Mouse (Mus musculus): ENCODE results near the gene Agmat. TPM values are rescaled to one million over a fixed set of nuclear protein-coding genes. Genes with fewer than 3 reads are reported as not detected.
"Not testable (repeated sequence)": the region's sequence is repeated elsewhere in the genome, so short reads cannot be mapped to it uniquely, and the experiment has no call there.

Agmat gene
- polyA plus RNA-seq, 1 experiment from 2014 or later = not detected

GRCm38 (mm10) chr4:141765008-141765407 lies 18.5 kb downstream of the Agmat start:
- WGBS = 95% methylated on average over 3 of the region's 3 CpGs
- Histone ChIP-seq H3K9me3 (no peaks in the 10 kb centered on the region), H3K4me1 (replicated peaks) (0 out of 2 replicates have a peak, but pooled peaks cover 4% of the 10 kb centered on the region), H3K27me3 (no peaks in the 10 kb centered on the region), H3K27ac (no peak overlapping the region), H3K9ac (replicated peaks) (no peak overlapping the region), H3K4me2 (replicated peaks) (no peak overlapping the region), H3K4me3 (replicated peaks) (no peak overlapping the region), H3K36me3 (peaks cover 88% of the 10 kb centered on the region)
- ATAC-seq = no peak

GRCm38 (mm10) chr4:141766316-141766667 lies 19.8 kb downstream of the Agmat start:
- 86% methylated on average over 8 of the region's 8 CpGs for WGBS
- Histone ChIP-seq H3K36me3 (peaks cover 95% of the 10 kb centered on the region), H3K27ac (peak overlapping the region; percentile 69), H3K4me2 (replicated peaks) (no peak overlapping the region), H3K9me3 (no peaks in the 10 kb centered on the region), H3K4me3 (replicated peaks) (no peak overlapping the region), H3K4me1 (replicated peaks) (0 out of 2 replicates have a peak, but pooled peaks cover 4% of the 10 kb centered on the region), H3K9ac (replicated peaks) (no peak overlapping the region), H3K27me3 (no peaks in the 10 kb centered on the region)
- ATAC-seq = no peak

GRCm38 (mm10) chr4:141766668-141767352 lies 20.3 kb downstream of the Agmat start:
- Histone ChIP-seq H3K4me1 (replicated peaks) (0 out of 2 replicates have a peak, but pooled peaks cover 4% of the 10 kb centered on the region), H3K27me3 (no peaks in the 10 kb centered on the region), H3K27ac (peak overlapping the region; percentile 70), H3K4me2 (replicated peaks) (no peak overlapping the region), H3K4me3 (replicated peaks) (no peak overlapping the region), H3K9me3 (no peaks in the 10 kb centered on the region), H3K9ac (replicated peaks) (no peak overlapping the region), H3K36me3 (peaks cover 95% of the 10 kb centered on the region)
- WGBS = 72% methylated on average over 19 of the region's 19 CpGs
- peak; percentile 40; the same call in 1 of the 2 replicates for ATAC-seq

- Histone ChIP-seq H3K9ac (replicated peaks) (no peak overlapping the region), H3K27ac (peak overlapping the region; percentile 70), H3K9me3 (no peaks in the 10 kb centered on the region), H3K36me3 (peaks cover 95% of the 10 kb centered on the region), H3K4me1 (replicated peaks) (0 out of 2 replicates have a peak, but pooled peaks cover 4% of the 10 kb centered on the region), H3K27me3 (no peaks in the 10 kb centered on the region), H3K4me2 (replicated peaks) (no peak overlapping the region), H3K4me3 (replicated peaks) (no peak overlapping the region)
- WGBS = 78% methylated on average over 19 of the region's 19 CpGs
- ATAC-seq = no peak
Measured at GRCm38 (mm10) chr4:141767353-141768036, 21.0 kb downstream of the Agmat start.

GRCm38 (mm10) chr4:141769501-141770160 lies 23.2 kb downstream of the Agmat start:
- Histone ChIP-seq H3K9me3 (no peaks in the 10 kb centered on the region), H3K27ac (no peak overlapping the region), H3K4me2 (replicated peaks) (no peak overlapping the region), H3K4me3 (replicated peaks) (no peak overlapping the region), H3K36me3 (peaks cover 95% of the 10 kb centered on the region), H3K4me1 (replicated peaks) (0 out of 2 replicates have a peak, but pooled peaks cover 4% of the 10 kb centered on the region), H3K27me3 (no peaks in the 10 kb centered on the region), H3K9ac (replicated peaks) (no peak overlapping the region)
- 98% methylated on average over 8 of the region's 8 CpGs for WGBS
- no peak for ATAC-seq

GRCm38 (mm10) chr4:141771823-141772222 lies 25.4 kb downstream of the Agmat start:
- Histone ChIP-seq H3K9ac (replicated peaks) (no peak overlapping the region), H3K4me1 (replicated peaks) (no peaks in the 10 kb centered on the region), H3K4me3 (replicated peaks) (no peak overlapping the region), H3K27me3 (no peaks in the 10 kb centered on the region), H3K27ac (no peak overlapping the region), H3K36me3 (peaks cover 100% of the 10 kb centered on the region), H3K4me2 (replicated peaks) (no peak overlapping the region), H3K9me3 (no peaks in the 10 kb centered on the region)
- WGBS = 92% methylated on average over 8 of the region's 8 CpGs
- ATAC-seq = no peak

- ATAC-seq; H3K27me3 ChIP-seq; H3K4me1 ChIP-seq (replicated peaks); H3K4me2 ChIP-seq (replicated peaks); H3K9ac ChIP-seq (replicated peaks); H3K9me3 ChIP-seq; H3K4me3 ChIP-seq (replicated peaks); H3K27ac ChIP-seq: not testable (repeated sequence)
- H3K36me3 ChIP-seq = peaks cover 96% of the 10 kb centered on the region
- WGBS = 81% methylated on average over 4 of the region's 4 CpGs
Measured at GRCm38 (mm10) chr4:141773019-141773418, 26.5 kb downstream of the Agmat start.

GRCm38 (mm10) chr4:141779828-141780227 lies 33.4 kb downstream of the Agmat start:
- WGBS = 97% methylated on average over 8 of the region's 8 CpGs
- peaks cover 94% of the 10 kb centered on the region for H3K36me3 ChIP-seq

GRCm38 (mm10) chr4:141781201-141781985 lies 34.9 kb downstream of the Agmat start:
- H3K27ac ChIP-seq = no peak overlapping the region
- WGBS = 96% methylated on average over 8 of the region's 8 CpGs
- no peak overlapping the region for H3K4me3 ChIP-seq (replicated peaks)
- no peak for ATAC-seq
- H3K4me1 ChIP-seq (replicated peaks) = no peaks in the 10 kb centered on the region
- peaks cover 93% of the 10 kb centered on the region for H3K36me3 ChIP-seq
- no peak overlapping the region for H3K4me2 ChIP-seq (replicated peaks)
- no peaks in the 10 kb centered on the region for H3K27me3 ChIP-seq
- no peak overlapping the region for H3K9ac ChIP-seq (replicated peaks)
- H3K9me3 ChIP-seq = no peaks in the 10 kb centered on the region

More at GRCm38 (mm10) chr4:141779828-141780227, 33.4 kb downstream of the Agmat start:
- H3K27ac ChIP-seq = no peak overlapping the region
- H3K4me3 ChIP-seq (replicated peaks) = no peak overlapping the region
- H3K9ac ChIP-seq (replicated peaks) = no peak overlapping the region
- no peaks in the 10 kb centered on the region for H3K27me3 ChIP-seq
- H3K4me2 ChIP-seq (replicated peaks) = no peak overlapping the region
- no peaks in the 10 kb centered on the region for H3K4me1 ChIP-seq (replicated peaks)
- no peaks in the 10 kb centered on the region for H3K9me3 ChIP-seq
- ATAC-seq = no peak

GRCm38 (mm10) chr4:141784835-141785234 lies 38.4 kb downstream of the Agmat start:
- Histone ChIP-seq H3K36me3 (peaks cover 80% of the 10 kb centered on the region), H3K27me3 (no peaks in the 10 kb centered on the region), H3K4me3 (replicated peaks) (no peak overlapping the region), H3K9ac (replicated peaks) (no peak overlapping the region), H3K4me1 (replicated peaks) (peaks cover 4% of the 10 kb centered on the region), H3K4me2 (replicated peaks) (no peak overlapping the region), H3K27ac (no peak overlapping the region), H3K9me3 (no peaks in the 10 kb centered on the region)
- WGBS = 89% methylated on average over 5 of the region's 5 CpGs
- ATAC-seq = no peak

GRCm38 (mm10) chr4:141786141-141786540 lies 39.7 kb downstream of the Agmat start:
- Histone ChIP-seq H3K27me3 (no peaks in the 10 kb centered on the region), H3K9ac (replicated peaks) (no peak overlapping the region), H3K4me2 (replicated peaks) (no peak overlapping the region), H3K27ac (no peak overlapping the region), H3K9me3 (no peaks in the 10 kb centered on the region), H3K36me3 (peaks cover 67% of the 10 kb centered on the region), H3K4me1 (replicated peaks) (peaks cover 9% of the 10 kb centered on the region), H3K4me3 (replicated peaks) (no peak overlapping the region)
- 93% methylated on average over 13 of the region's 13 CpGs for WGBS
- no peak for ATAC-seq

All from midbrain, embryonic 13.5 days (tissue).